Mouse (Mus musculus) C2C12 (cell line): ENCODE measurements around the gene Dscaml1.

ENCODE experiments used
- CEBPB ChIP-seq: IDR thresholded peaks from one replicate; pipeline ENCODE4 v1.6.1; 2011; ENCODE audit warnings: low read depth, mild to moderate bottlenecking, control low read depth, moderate library complexity
- CTCF ChIP-seq: IDR thresholded peaks from one replicate; pipeline ENCODE4 v1.5.1; 2011; ENCODE audit not compliant: control insufficient read depth, insufficient read depth, insufficient read length
- FOSL1 ChIP-seq: IDR thresholded peaks from one replicate; pipeline ENCODE4 v1.8.0; 2011; ENCODE audit warnings: mild to moderate bottlenecking, low read length; ENCODE audit not compliant: poor library complexity, insufficient read depth, severe bottlenecking
- MAX ChIP-seq: IDR thresholded peaks from one replicate; pipeline ENCODE4 v1.6.1; 2011; ENCODE audit warnings: mild to moderate bottlenecking, control low read depth

DNA sequence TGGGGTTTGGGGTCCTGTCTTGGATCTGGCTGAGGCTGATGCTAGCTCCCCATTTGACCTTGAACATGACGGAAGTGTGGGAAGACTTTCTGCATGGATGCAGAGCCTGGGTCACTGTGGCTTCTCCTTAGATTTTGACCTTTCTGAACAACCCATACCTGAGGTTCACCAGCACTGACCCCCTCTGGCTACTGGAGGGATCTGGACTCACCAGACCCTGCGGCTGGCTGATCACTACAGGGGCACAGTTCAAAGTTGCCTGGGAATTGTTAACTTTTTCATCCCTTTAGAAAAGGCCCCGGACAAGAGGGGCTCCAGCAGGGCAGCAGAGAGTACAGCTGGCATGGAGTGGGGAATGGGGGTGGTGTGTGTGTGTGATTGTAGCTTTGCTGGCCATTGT, 19.6 kb upstream of the Dscaml1 start:
- TF ChIP-seq CTCF = no peak
- no peak for TF ChIP-seq MAX
- TF ChIP-seq FOSL1 = no peak
- TF ChIP-seq CEBPB = no peak
